ENCODE assay signal across 23 mouse cellular contexts in the genomic region with DNA sequence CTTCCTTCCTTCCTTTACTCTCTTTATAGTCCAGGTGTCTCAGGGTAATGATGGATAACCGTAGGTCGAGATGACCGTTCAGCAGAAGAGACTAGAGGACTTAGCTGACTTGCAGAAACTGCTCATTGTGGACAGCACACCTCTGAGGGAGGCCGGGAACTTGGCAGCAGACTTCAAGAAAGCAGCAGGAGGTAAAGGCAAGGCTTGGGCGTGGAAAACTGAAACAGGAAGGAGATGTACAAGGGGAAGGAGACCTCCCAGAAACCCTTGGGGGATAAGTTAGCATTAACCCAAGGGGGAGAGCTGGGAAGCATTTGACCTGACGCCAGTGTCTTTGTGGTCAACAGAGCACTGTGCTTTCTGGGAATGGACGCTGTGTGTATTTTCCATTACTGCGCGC.
"Had no signal": no experiment of that assay in that cellular context is flagged by ENCODE, and none has a peak within 500 bp of the region (broad histone marks: within the 10 kb centered on the region; RNA-seq: fewer than 3 reads in every experiment).

No protein-coding gene starts in this region.

- DNase-seq: gastrocnemius, adult 2 months; gastrocnemius, postnatal 10 days; gastrocnemius, postnatal 25 days; heart, postnatal 10 days; heart, postnatal 4 days; kidney, adult 2 months; kidney, adult 9 months; kidney, postnatal 14 days; layer of hippocampus, postnatal 36 days; left cerebral cortex, postnatal 4 days had no signal

- H3K4me2 ChIP-seq: heart, embryonic 12.5 days; hindbrain, embryonic 12.5 days; hindbrain, embryonic 14.5 days; intestine, embryonic 15.5 days; kidney, embryonic 15.5 days; limb, embryonic 15.5 days; liver, embryonic 12.5 days had no signal

- H3K4me3 ChIP-seq: gastrocnemius, adult 2 months; heart, embryonic 10.5 days; heart, embryonic 12.5 days; hindbrain, embryonic 10.5 days; hindbrain, embryonic 12.5 days; intestine, embryonic 15.5 days; kidney, embryonic 15.5 days; limb, embryonic 13.5 days; limb, embryonic 15.5 days; liver, embryonic 12.5 days had no signal

- H3K9me3 ChIP-seq: heart, embryonic 10.5 days; heart, embryonic 12.5 days; hindbrain, embryonic 10.5 days; hindbrain, embryonic 12.5 days; intestine, embryonic 15.5 days; kidney, embryonic 15.5 days; limb, embryonic 13.5 days; limb, embryonic 15.5 days; liver, embryonic 12.5 days had no signal

- H3K9ac ChIP-seq: heart, embryonic 12.5 days; hindbrain, embryonic 12.5 days; hindbrain, embryonic 14.5 days; intestine, embryonic 15.5 days; kidney, embryonic 15.5 days; limb, embryonic 13.5 days; limb, embryonic 15.5 days; liver, embryonic 12.5 days had no signal

- H3K36me3 ChIP-seq: heart, embryonic 10.5 days; heart, embryonic 12.5 days; hindbrain, embryonic 10.5 days; hindbrain, embryonic 12.5 days; intestine, embryonic 15.5 days; kidney, embryonic 15.5 days; limb, embryonic 13.5 days; limb, embryonic 15.5 days; liver, embryonic 12.5 days had no signal

- H3K4me1 ChIP-seq: liver, embryonic 12.5 days had no signal

- H3K27me3 ChIP-seq: hindbrain, embryonic 12.5 days; intestine, embryonic 15.5 days; limb, embryonic 13.5 days; limb, embryonic 15.5 days; liver, embryonic 12.5 days had no signal

- ATAC-seq: inflammation-experienced regulatory T-cells, adult 6 months; intestine, embryonic 15.5 days; intestine, postnatal 0 days; liver, embryonic 12.5 days had no signal

- H3K27ac ChIP-seq: gastrocnemius, adult 2 months; heart, embryonic 10.5 days; hindbrain, embryonic 10.5 days; hindbrain, embryonic 12.5 days; hindbrain, embryonic 14.5 days; intestine, embryonic 15.5 days; kidney, embryonic 15.5 days; kidney, postnatal 0 days; limb, embryonic 13.5 days; limb, embryonic 15.5 days; liver, embryonic 12.5 days had no signal
